Mouse (Mus musculus): ENCODE results near the gene Stx17.

Stx17 gene

DNA sequence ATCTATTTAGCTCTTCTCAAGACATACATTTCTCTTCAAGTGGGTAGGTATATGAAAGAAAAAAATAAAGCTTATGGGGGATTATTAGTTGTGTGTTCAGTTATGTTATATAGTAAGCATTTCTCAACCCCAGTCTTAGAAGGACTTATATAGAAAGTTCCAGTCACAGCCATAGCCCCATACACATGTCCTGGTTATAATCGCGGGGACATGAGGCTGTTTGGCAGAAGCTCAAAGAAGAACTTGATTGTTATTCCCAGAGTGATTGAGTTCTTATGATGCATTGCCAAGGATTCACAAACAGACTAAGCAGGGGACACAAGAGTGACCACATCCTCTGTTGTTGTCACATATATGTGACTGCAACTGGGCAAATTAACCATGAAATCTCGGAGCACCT lies 51.0 kb downstream of the Stx17 start:
- no peak for DNase-seq

DNA sequence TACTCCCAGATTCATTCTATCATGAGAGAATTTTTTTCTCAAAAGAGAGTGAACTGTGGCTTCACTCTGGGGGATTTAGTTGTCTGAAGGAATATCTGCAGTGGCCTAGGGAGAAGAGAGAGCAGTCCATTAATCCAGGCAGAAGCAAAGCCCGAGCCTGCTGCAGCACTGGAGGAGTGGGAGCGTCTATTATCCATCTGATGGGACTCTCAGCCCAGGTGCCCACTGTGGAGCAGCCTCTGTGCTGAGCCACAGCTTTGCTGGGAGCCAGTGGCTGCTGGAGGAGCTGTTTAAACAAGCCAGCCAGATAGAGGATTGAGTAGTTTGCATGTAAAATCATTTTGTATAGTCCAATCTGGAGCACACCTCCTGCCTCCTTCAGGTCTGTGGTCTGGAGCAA lies 56.2 kb downstream of the Stx17 start:
- no peak for DNase-seq

DNA sequence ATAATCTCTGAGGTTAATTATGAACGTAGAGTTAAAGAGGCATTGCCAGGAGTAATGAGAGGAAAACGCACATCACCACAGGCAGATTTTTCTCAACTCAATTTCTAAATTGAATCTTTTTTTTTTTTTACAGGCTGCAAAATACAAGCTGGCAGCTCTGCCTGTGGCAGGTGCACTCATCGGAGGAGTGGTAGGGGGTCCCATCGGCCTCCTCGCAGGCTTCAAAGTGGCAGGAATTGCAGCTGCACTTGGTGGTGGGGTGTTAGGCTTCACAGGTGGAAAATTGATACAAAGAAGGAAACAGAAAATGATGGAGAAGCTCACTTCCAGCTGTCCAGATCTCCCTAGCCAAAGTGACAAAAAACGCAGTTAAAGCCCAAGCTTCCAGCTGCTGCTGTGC lies 56.7 kb downstream of the Stx17 start:
- no peak for DNase-seq

DNA sequence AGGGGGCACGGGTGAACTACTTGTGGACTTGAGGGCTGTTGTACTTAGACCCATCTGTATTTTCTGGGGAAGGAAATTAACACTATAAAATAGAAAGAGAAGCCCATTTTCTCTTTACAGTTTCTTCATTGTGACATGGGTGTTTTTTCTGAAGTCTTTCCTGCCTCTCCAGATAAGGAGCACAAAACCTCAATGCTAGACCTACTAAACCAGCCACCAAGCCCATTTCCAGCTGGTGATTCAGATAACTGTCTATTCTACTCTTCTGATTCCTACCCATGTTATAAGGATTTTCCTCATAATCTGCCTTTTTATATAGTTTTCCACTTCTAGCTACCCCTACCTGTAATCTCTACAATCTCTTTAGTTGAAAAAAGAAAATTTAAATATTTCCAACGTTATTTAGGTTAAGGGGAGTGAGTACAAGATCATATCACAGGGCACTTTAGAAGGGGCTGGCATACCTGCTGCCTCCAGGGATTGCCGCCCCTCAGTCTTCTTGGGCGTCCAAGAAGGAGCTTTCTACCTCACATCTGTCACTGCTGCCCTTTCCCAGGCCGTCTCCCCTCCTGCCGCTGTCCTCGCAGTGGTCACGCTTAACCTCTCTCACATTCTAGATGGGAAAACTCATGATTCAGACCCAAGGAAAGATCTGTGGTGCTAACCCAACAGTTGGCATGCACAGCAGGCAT lies 57.5 kb downstream of the Stx17 start:
- DNase-seq: no peak

DNA sequence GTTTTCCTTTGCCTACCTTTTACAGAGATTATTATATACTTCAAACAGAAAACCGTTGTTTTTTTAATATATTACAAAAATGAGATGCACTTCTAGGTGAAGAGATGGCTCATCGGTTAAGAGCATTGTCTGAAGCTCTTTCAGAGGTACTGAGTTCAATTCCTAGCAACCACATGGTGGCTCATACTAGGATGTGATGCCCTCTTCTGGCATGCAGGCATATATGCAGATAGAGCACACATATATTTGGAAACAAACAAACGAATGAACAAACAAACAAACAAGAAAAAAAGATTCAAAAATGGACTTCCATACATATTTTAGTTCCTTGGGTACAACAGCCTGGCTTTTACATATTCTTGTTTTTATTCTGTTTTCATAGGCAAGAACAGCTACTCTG lies 73.2 kb downstream of the Stx17 start:
- DNase-seq: no peak

DNA sequence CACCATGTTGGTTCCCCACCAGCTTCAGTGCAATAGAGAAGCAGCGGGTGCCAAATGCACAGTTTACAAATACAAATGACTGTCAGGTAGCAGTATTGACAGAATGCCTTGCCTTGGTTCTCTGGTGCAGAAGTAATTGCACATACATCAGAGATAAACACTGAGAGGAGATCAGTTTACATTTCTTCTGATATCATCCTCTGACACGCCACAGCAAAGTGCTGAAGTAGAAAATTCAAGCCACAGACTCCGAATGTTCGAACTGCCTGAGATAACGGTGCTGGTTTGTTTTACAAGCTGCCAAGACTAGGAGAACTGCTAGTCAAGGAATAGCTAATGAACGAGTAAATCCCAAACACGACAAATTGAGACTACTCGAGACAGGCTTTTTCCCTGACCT lies 73.7 kb downstream of the Stx17 start:
- no peak for DNase-seq

DNA sequence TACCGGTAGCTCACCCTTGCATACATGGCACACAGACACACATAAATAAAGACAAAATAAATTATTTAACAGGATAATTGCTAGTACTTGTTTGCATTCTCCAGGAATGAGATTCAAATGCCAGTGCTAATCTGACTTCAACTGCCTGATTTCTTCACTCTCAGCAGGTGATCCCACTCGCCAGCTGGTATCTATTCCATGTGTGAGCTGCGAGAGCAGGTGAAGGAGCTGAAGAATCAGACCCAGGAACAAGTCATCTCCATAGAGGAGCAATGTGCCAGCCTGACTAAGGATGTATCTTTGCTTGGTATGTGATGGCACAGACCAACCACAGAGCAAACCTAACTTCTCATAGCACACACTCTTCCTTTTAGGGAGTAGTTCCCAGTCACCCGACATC lies 78.8 kb downstream of the Stx17 start:
- peak; percentile 78 for DNase-seq

DNA sequence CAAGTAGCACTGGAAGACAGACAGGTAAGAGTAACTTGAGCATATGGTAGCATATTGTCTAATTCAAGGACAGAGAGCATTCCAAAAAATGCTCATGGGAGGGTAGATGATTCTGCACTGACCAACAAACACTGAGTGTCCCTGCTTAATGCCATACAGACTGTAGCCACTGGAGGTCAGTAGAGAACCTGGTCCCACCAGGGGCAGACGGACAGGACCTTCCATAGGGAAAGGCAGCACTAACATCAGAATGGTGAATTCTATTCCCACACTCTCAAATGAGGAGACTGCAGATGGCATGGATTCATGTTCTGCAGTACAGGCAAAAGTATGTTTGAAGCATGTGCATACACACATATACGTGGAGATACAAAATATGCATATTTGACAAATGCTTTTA lies 100.5 kb downstream of the Stx17 start:
- peak; percentile 84 for DNase-seq

DNA sequence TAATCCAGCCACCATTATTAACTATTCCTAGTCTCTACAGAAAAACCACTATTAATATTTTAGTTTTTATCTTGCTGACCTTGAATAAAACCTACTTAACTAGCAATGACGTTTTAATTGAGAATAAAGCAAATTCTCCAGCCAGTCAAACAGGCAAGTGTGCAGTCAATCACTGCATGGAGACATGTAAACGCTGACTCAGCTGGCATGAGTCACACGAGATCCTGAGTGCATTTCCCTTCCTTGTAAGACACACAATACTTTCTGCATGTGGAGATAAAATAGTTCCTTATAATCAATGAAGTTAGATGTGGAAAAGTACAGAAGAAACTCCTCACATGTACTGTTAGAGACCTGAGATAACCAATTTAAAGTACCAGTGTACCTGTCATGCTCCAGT lies 100.9 kb downstream of the Stx17 start:
- no peak for DNase-seq

DNA sequence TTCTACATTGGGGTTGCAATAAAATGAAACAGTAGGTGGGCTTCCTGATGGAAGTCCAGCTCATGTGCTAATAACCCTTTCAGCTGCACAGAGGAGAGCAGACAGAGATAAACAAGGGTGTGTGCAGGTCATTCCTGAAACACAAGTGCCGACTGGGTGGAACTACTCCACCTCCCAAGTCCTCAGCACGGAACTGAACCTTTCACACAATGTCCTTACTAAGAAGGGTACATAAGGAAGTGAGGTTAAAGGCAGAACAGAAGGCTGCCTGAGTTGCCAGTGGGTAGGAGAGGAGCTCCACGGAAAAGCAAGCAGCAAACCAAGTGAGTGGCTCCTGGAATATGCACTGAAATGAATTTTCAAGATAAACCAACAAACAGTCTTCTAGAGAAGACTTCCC lies 102.1 kb downstream of the Stx17 start:
- no peak for DNase-seq
